Mouse (Mus musculus) limb, embryonic 14.5 days (tissue): Measurements from ENCODE around the gene Garnl3. TPM values are rescaled to one million over a fixed set of nuclear protein-coding genes. Genes with fewer than 3 reads are reported as not detected.

ENCODE experiments used
- ATAC-seq: fragments of 200-750 bp; cut with Nextera tagmentation; 2 replicates; pipeline ENCODE4 v1.8.0; 2017; ENCODE audit warnings: low read depth, moderate number of reproducible peaks, moderate TSS enrichment; ENCODE audit not compliant: low FRiP score
- DNase-seq: peaks from one replicate; pipeline ENCODE4 v3.0.0-alpha.2; 2015; ENCODE audit warnings: low spot score
- H3K27ac ChIP-seq: fragments of 300-500 bp; sonication (generic); replicated peaks from 2 replicates; pipeline ENCODE4 v1.5.1; 2014; ENCODE audit warnings: low read depth, mild to moderate bottlenecking, low read length, moderate library complexity, mixed read lengths
- H3K27me3 ChIP-seq: fragments of 300-500 bp; sonication (generic); 2 replicates; pipeline ENCODE4 v1.6.1; 2014; ENCODE audit warnings: low read length, mixed read lengths; ENCODE audit not compliant: control insufficient read depth, insufficient read depth
- H3K36me3 ChIP-seq: fragments of 300-500 bp; sonication (generic); 2 replicates; pipeline ENCODE4 v1.6.1; 2014; ENCODE audit warnings: mild to moderate bottlenecking, low read length, moderate library complexity, mixed read lengths; ENCODE audit not compliant: control insufficient read depth, insufficient read depth
- H3K4me1 ChIP-seq: fragments of 300-500 bp; sonication (generic); 2 replicates; pipeline ENCODE4 v1.6.1; 2014; ENCODE audit warnings: antibody characterized with exemption, low read length, mixed read lengths; ENCODE audit not compliant: control insufficient read depth, insufficient read depth
- H3K4me2 ChIP-seq: fragments of 300-500 bp; sonication (generic); replicated peaks from 2 replicates; pipeline ENCODE4 v1.6.1; 2014; ENCODE audit warnings: low read depth, mild to moderate bottlenecking, low read length, moderate library complexity; ENCODE audit not compliant: severe bottlenecking
- H3K4me3 ChIP-seq: fragments of 300-500 bp; sonication (generic); replicated peaks from 2 replicates; pipeline ENCODE4 v1.5.1; 2014; ENCODE audit warnings: low read length
- H3K9ac ChIP-seq: fragments of 300-500 bp; sonication (generic); 2 replicates; pipeline ENCODE4 v1.6.1; 2014; ENCODE audit warnings: mild to moderate bottlenecking, low read depth, low read length, moderate library complexity; ENCODE audit not compliant: severe bottlenecking
- H3K9me3 ChIP-seq: fragments of 300-500 bp; sonication (generic); 2 replicates; pipeline ENCODE4 v1.6.1; 2016; ENCODE audit warnings: low read length; ENCODE audit not compliant: control insufficient read depth
- POLR2A ChIP-seq: fragments of 200-500 bp; IDR thresholded peaks from 2 replicates; pipeline ENCODE4 v1.8.0; 2012; ENCODE audit warnings: inconsistent platforms, mild to moderate bottlenecking, moderate library complexity, borderline replicate concordance; ENCODE audit not compliant: insufficient read depth, insufficient read length; ENCODE audit errors: extremely low read depth
- WGBS: fragments of 180-500 bp; shearing (Covaris S2); extraction: QIAGEN DNeasy Blood & Tissue Kit; methylation state at CpG from one replicate; pipeline ENCODE4 v1.1.7; 2014; 5-methylcytosine and 5-hydroxymethylcytosine counted together
- polyA plus RNA-seq, 2 experiments: library from polyadenylated mRNA; depleted of rRNA in 1 of 2; stranded (reverse) in 1 of 2; unstranded in 1 of 2; fragments of >200 nt; fragmentation: Nextera tagmentation in 1 of 2; extraction: Ambion mirVana in 1 of 2; gene quantifications; 2 replicates each; pipeline versions ENCODE4 v1.2.1 to v1.2.3; 2012 to 2014

Gene Garnl3
- polyA plus RNA-seq, 2 experiments, result 9.6 to 10.1 TPM

GRCm38 (mm10) chr2:33042781-33043180 lies 88.7 kb downstream of the Garnl3 start:
- no peak for TF ChIP-seq POLR2A
- no peak for ATAC-seq
- H3K9me3 ChIP-seq, result no peaks in the 10 kb centered on the region
- no peak overlapping the region for H3K4me2 ChIP-seq
- H3K27me3 ChIP-seq, result no peaks in the 10 kb centered on the region
- no peak overlapping the region for H3K27ac ChIP-seq
- no peak overlapping the region for H3K4me3 ChIP-seq
- H3K9ac ChIP-seq, result no peak overlapping the region
- no peaks in the 10 kb centered on the region for H3K4me1 ChIP-seq
- 64% methylated on average over 6 of the region's 6 CpGs for WGBS
- no peak for DNase-seq
- H3K36me3 ChIP-seq, result no peaks in the 10 kb centered on the region

GRCm38 (mm10) chr2:33041571-33041970 lies 89.9 kb downstream of the Garnl3 start:
- no peak overlapping the region for H3K9ac ChIP-seq
- DNase-seq, result no peak
- H3K4me1 ChIP-seq, result no peaks in the 10 kb centered on the region
- H3K27me3 ChIP-seq, result no peaks in the 10 kb centered on the region
- no peaks in the 10 kb centered on the region for H3K36me3 ChIP-seq
- TF ChIP-seq POLR2A, result no peak
- no peak overlapping the region for H3K4me2 ChIP-seq
- no peak overlapping the region for H3K4me3 ChIP-seq
- H3K27ac ChIP-seq, result no peak overlapping the region
- no peak for ATAC-seq
- H3K9me3 ChIP-seq, result no peaks in the 10 kb centered on the region
- WGBS, result 65% methylated on average over 3 of the region's 3 CpGs

GRCm38 (mm10) chr2:33037429-33037828 lies 94.0 kb downstream of the Garnl3 start:
- ATAC-seq (no peak), DNase-seq (no peak)
- Histone ChIP-seq H3K4me3 (no peak overlapping the region), H3K9me3 (no peaks in the 10 kb centered on the region), H3K27ac (no peak overlapping the region), H3K36me3 (no peaks in the 10 kb centered on the region), H3K4me1 (no peaks in the 10 kb centered on the region), H3K4me2 (no peak overlapping the region), H3K9ac (no peak overlapping the region), H3K27me3 (no peaks in the 10 kb centered on the region)
- TF ChIP-seq POLR2A, result no peak
- 87% methylated on average over 1 of the region's 1 CpGs for WGBS

GRCm38 (mm10) chr2:33035297-33035696 lies 96.2 kb downstream of the Garnl3 start:
- no peaks in the 10 kb centered on the region for H3K36me3 ChIP-seq
- WGBS, result 66% methylated on average over 1 of the region's 1 CpGs
- ATAC-seq, result no peak
- H3K4me2 ChIP-seq, result no peak overlapping the region
- DNase-seq, result no peak
- H3K4me1 ChIP-seq, result no peaks in the 10 kb centered on the region
- H3K4me3 ChIP-seq, result no peak overlapping the region
- H3K27ac ChIP-seq, result no peak overlapping the region
- no peak overlapping the region for H3K9ac ChIP-seq
- no peaks in the 10 kb centered on the region for H3K9me3 ChIP-seq
- no peaks in the 10 kb centered on the region for H3K27me3 ChIP-seq
- TF ChIP-seq POLR2A, result no peak

- Histone ChIP-seq H3K4me3 (no peak overlapping the region), H3K9ac (no peak overlapping the region), H3K4me1 (no peaks in the 10 kb centered on the region), H3K36me3 (no peaks in the 10 kb centered on the region), H3K27me3 (no peaks in the 10 kb centered on the region), H3K27ac (no peak overlapping the region), H3K4me2 (no peak overlapping the region), H3K9me3 (no peaks in the 10 kb centered on the region)
- ATAC-seq, result no peak
- WGBS, result 92% methylated on average over 7 of the region's 7 CpGs
- no peak for TF ChIP-seq POLR2A
- no peak for DNase-seq
Observed at GRCm38 (mm10) chr2:33033281-33033680, 98.2 kb downstream of the Garnl3 start.

- 70% methylated on average over 5 of the region's 5 CpGs for WGBS
- no peak for ATAC-seq
- no peak for TF ChIP-seq POLR2A
Observed at GRCm38 (mm10) chr2:33032391-33033062, 98.9 kb downstream of the Garnl3 start.

More at GRCm38 (mm10) chr2:33032391-33033062, 98.9 kb downstream of the Garnl3 start:
- Histone ChIP-seq H3K27me3 (no peaks in the 10 kb centered on the region), H3K4me3 (no peak overlapping the region), H3K4me2 (no peak overlapping the region), H3K27ac (no peak overlapping the region), H3K36me3 (no peaks in the 10 kb centered on the region), H3K9me3 (no peaks in the 10 kb centered on the region), H3K4me1 (no peaks in the 10 kb centered on the region), H3K9ac (no peak overlapping the region)
- DNase-seq, result no peak
